Mouse (Mus musculus) cerebellum, adult 2 months (tissue): ENCODE measurements around the gene Baiap2. TPM values are rescaled to one million over a fixed set of nuclear protein-coding genes. Genes with fewer than 3 reads are reported as not detected.
A peak's percentile ranks its signal among the peaks of the same experiment; 100 is the strongest.

Source experiments
- DNase-seq, 2 experiments: peaks; one replicate each; pipeline ENCODE4 v3.0.0; 2021
- H3K27ac ChIP-seq: fragments of 200-500 bp; 2 replicates; pipeline ENCODE4 v1.5.1; 2012; ENCODE audit warnings: low read length, control low read depth, inconsistent platforms; ENCODE audit not compliant: insufficient read depth
- H3K27me3 ChIP-seq: fragments of 200-500 bp; 2 replicates; pipeline ENCODE4 v1.6.1; 2012; ENCODE audit warnings: inconsistent platforms, mild to moderate bottlenecking, low read length, moderate library complexity; ENCODE audit not compliant: control insufficient read depth, insufficient read depth
- H3K4me1 ChIP-seq: fragments of 200-500 bp; 2 replicates; pipeline ENCODE4 v1.6.1; 2011; ENCODE audit warnings: low read length; ENCODE audit not compliant: control insufficient read depth, insufficient read depth
- H3K4me3 ChIP-seq: fragments of 200-500 bp; replicated peaks from 2 replicates; pipeline ENCODE3; 2011; ENCODE audit warnings: mild to moderate bottlenecking, low read depth, low read length, control low read depth; ENCODE audit not compliant: insufficient read depth
- CTCF ChIP-seq: fragments of 200-500 bp; IDR thresholded peaks from 2 replicates; pipeline ENCODE4 v1.5.1; 2011; ENCODE audit warnings: low read depth, mild to moderate bottlenecking, control low read depth, low read length, moderate library complexity, borderline replicate concordance; ENCODE audit not compliant: insufficient read depth
- POLR2A ChIP-seq: fragments of 200-500 bp; IDR thresholded peaks from 2 replicates; pipeline ENCODE4 v1.6.1; 2011; ENCODE audit warnings: low read length, control low read depth, borderline replicate concordance; ENCODE audit not compliant: insufficient read depth
- WGBS: fragments of 180-500 bp; shearing (Covaris S2); methylation state at CpG from one replicate; pipeline ENCODE4 v1.1.7; 2018; 5-methylcytosine and 5-hydroxymethylcytosine counted together
- polyA plus RNA-seq: library from polyadenylated mRNA; depleted of rRNA; stranded (reverse); fragments of >200 nt; gene quantifications from 2 replicates; pipeline ENCODE4 v1.2.3, GENCODE M21; 2012

Baiap2 gene
- polyA plus RNA-seq, 1 experiment, result 116 TPM

GRCm38 (mm10) chr11:119905794-119906193 lies 36.8 kb upstream of the Baiap2 start:
- peaks cover 32% of the 10 kb centered on the region for H3K4me1 ChIP-seq
- DNase-seq, result peak; percentile 71 to 78
- 20% methylated on average over 5 of the region's 5 CpGs for WGBS

GRCm38 (mm10) chr11:119907006-119907650 lies 35.4 kb upstream of the Baiap2 start:
- no peak overlapping the region for H3K27ac ChIP-seq
- 35% methylated on average over 7 of the region's 7 CpGs for WGBS
- H3K27me3 ChIP-seq, result no peaks in the 10 kb centered on the region
- peaks cover 32% of the 10 kb centered on the region for H3K4me1 ChIP-seq
- H3K4me3 ChIP-seq, result no peak overlapping the region
- no peak for DNase-seq
- TF ChIP-seq POLR2A (no peak), CTCF (no peak)

More at GRCm38 (mm10) chr11:119905794-119906193, 36.8 kb upstream of the Baiap2 start:
- Histone ChIP-seq H3K4me3 (no peak overlapping the region), H3K27me3 (no peaks in the 10 kb centered on the region), H3K27ac (no peak overlapping the region)
- no peak for TF ChIP-seq CTCF
- no peak for TF ChIP-seq POLR2A

GRCm38 (mm10) chr11:119907711-119908110 lies 34.9 kb upstream of the Baiap2 start:
- Histone ChIP-seq H3K4me1 (peaks cover 32% of the 10 kb centered on the region), H3K27me3 (no peaks in the 10 kb centered on the region), H3K27ac (no peak overlapping the region), H3K4me3 (no peak overlapping the region)
- no peak for DNase-seq
- no peak for TF ChIP-seq CTCF
- no peak for TF ChIP-seq POLR2A
- 39% methylated on average over 7 of the region's 7 CpGs for WGBS

GRCm38 (mm10) chr11:119909436-119909835 lies 33.1 kb upstream of the Baiap2 start:
- under 1% methylated on average over 5 of the region's 5 CpGs for WGBS
- H3K4me1 ChIP-seq, result peaks cover 37% of the 10 kb centered on the region
- TF ChIP-seq POLR2A (no peak), CTCF (peak; percentile 81)

GRCm38 (mm10) chr11:119912845-119913244 lies 29.7 kb upstream of the Baiap2 start:
- peak overlapping the region; percentile 62 for H3K27ac ChIP-seq
- 6% methylated on average over 7 of the region's 7 CpGs for WGBS
- TF ChIP-seq POLR2A (no peak), CTCF (no peak)

More at GRCm38 (mm10) chr11:119909436-119909835, 33.1 kb upstream of the Baiap2 start:
- Histone ChIP-seq H3K4me3 (no peak overlapping the region), H3K27me3 (no peaks in the 10 kb centered on the region), H3K27ac (no peak overlapping the region)
- DNase-seq, result peak; percentile 48 to 74

GRCm38 (mm10) chr11:119913291-119913934 lies 29.1 kb upstream of the Baiap2 start, which contains the start of gene Chmp6:
TSS of gene Chmp6 (plus strand) at chr11:119913441.
- no peaks in the 10 kb centered on the region for H3K27me3 ChIP-seq
- peak within 1 kb of the TSS; percentile 89 for H3K4me3 ChIP-seq
- peak; percentile 92 to 97 for DNase-seq
- peaks cover 17% of the 10 kb centered on the region; the same call in 1 of the 2 replicates for H3K4me1 ChIP-seq
- under 1% methylated on average over 48 of the region's 48 CpGs for WGBS
- TF ChIP-seq CTCF (0 out of 2 replicates have a peak, but pooled peaks have one; percentile 9), POLR2A (peak; percentile 45; the same call in 1 of the 2 replicates)
- H3K27ac ChIP-seq, result peak within 1 kb of the TSS; percentile 62

More at GRCm38 (mm10) chr11:119912845-119913244, 29.7 kb upstream of the Baiap2 start:
- no peak for DNase-seq
- Histone ChIP-seq H3K27me3 (no peaks in the 10 kb centered on the region), H3K4me1 (peaks cover 21% of the 10 kb centered on the region; the same call in 1 of the 2 replicates), H3K4me3 (peak overlapping the region; percentile 89)

GRCm38 (mm10) chr11:119913935-119914314 lies 28.6 kb upstream of the Baiap2 start:
- 0% methylated on average over 26 of the region's 26 CpGs for WGBS
- no peaks in the 10 kb centered on the region for H3K27me3 ChIP-seq
- TF ChIP-seq CTCF (no peak), POLR2A (no peak)

More at GRCm38 (mm10) chr11:119913935-119914314, 28.6 kb upstream of the Baiap2 start:
- peak overlapping the region; percentile 89 for H3K4me3 ChIP-seq
- peak overlapping the region; percentile 34; the same call in 1 of the 2 replicates for H3K27ac ChIP-seq
- peaks cover 17% of the 10 kb centered on the region; the same call in 1 of the 2 replicates for H3K4me1 ChIP-seq
- DNase-seq, result no peak
